Mouse (Mus musculus): ENCODE results near the gene Mlc1. TPM values are rescaled to one million over a fixed set of nuclear protein-coding genes. Genes with fewer than 3 reads are reported as not detected.

Mlc1 gene
- total and polyA plus RNA-seq, 3 experiments = not detected

GRCm38 (mm10) chr15:88937291-88937650 lies 41.5 kb downstream of the Mlc1 start:
- H3K27ac ChIP-seq (ENCODE audit: insufficient read depth, low read depth) = no peak overlapping the region
- no peak overlapping the region for H3K4me2 ChIP-seq (ENCODE audit: insufficient read depth, low read depth, poor library complexity, severe bottlenecking)
- TF ChIP-seq TCF12 (IDR thresholded peaks at IDR 0.05; ENCODE audit: low read depth, low read length) = no peak
- TF ChIP-seq CHD2 (IDR thresholded peaks at IDR 0.05; ENCODE audit: low read length) = no peak
- no peak for TF ChIP-seq MAZ (IDR thresholded peaks at IDR 0.05; ENCODE audit: low read depth, low read length)
- no peak for TF ChIP-seq UBTF (IDR thresholded peaks at IDR 0.05; ENCODE audit: low read depth, low read length)
- TF ChIP-seq BHLHE40 (IDR thresholded peaks at IDR 0.05; ENCODE audit: low read depth, low read length) = no peak
- TF ChIP-seq CHD1 (IDR thresholded peaks at IDR 0.05; ENCODE audit: low read depth, low read length) = no peak
- TF ChIP-seq USF2 (conservative IDR thresholded peaks at IDR 0.05; ENCODE audit: low read depth, low read length) = no peak
- TF ChIP-seq SMC3 (IDR thresholded peaks at IDR 0.05; ENCODE audit: low read depth, low read length) = no peak
- TF ChIP-seq TBP (conservative IDR thresholded peaks at IDR 0.05; ENCODE audit: low read depth, low read length) = no peak
- no peak for TF ChIP-seq EP300 (IDR thresholded peaks at IDR 0.05; ENCODE audit: low read length)
- no peak for TF ChIP-seq MEF2A (IDR thresholded peaks at IDR 0.05; ENCODE audit: borderline replicate concordance, low read depth, low read length)
- in situ Hi-C loops (cut with MboI; ENCODE audit: low pct_ligation_motif_present, low pct_unique_long_range_greater_than_20kb, low sequenced_read_pairs) (no loop called here), dilution Hi-C loops (cut with MboI; ENCODE audit: extremely low pct_ligation_motif_present, extremely low pct_unique_long_range_greater_than_20kb, low sequenced_read_pairs) (no loop called here)
- peaks cover 2% of the 10 kb centered on the region for H3K9me3 ChIP-seq (replicated peaks; ENCODE audit: low read length)
- H3K4me3 ChIP-seq (replicated peaks in 1 of 3; ENCODE audit: low read depth in 2 of 3, low read length in 2 of 3, poor library complexity in 1 of 3) = no peak overlapping the region
- DNase-seq (ENCODE audit: extremely low read depth) = no peak
- no peaks in the 10 kb centered on the region for H3K4me1 ChIP-seq (ENCODE audit: control insufficient read depth in 1 of 2, insufficient read depth in 2 of 2)
- H3K79me2 ChIP-seq (replicated peaks; ENCODE audit: control insufficient read depth, extremely low read depth, insufficient read depth, poor library complexity, severe bottlenecking) = no peaks in the 10 kb centered on the region
- no peaks in the 10 kb centered on the region for H3K36me3 ChIP-seq (replicated peaks in 1 of 2; ENCODE audit: control insufficient read depth in 1 of 2, insufficient read depth in 1 of 2, low read length in 1 of 2)
- no peak overlapping the region for H3K9ac ChIP-seq (ENCODE audit: insufficient read depth, low read depth)
- H3K27me3 ChIP-seq (replicated peaks) = peaks cover 75% of the 10 kb centered on the region

DNA sequence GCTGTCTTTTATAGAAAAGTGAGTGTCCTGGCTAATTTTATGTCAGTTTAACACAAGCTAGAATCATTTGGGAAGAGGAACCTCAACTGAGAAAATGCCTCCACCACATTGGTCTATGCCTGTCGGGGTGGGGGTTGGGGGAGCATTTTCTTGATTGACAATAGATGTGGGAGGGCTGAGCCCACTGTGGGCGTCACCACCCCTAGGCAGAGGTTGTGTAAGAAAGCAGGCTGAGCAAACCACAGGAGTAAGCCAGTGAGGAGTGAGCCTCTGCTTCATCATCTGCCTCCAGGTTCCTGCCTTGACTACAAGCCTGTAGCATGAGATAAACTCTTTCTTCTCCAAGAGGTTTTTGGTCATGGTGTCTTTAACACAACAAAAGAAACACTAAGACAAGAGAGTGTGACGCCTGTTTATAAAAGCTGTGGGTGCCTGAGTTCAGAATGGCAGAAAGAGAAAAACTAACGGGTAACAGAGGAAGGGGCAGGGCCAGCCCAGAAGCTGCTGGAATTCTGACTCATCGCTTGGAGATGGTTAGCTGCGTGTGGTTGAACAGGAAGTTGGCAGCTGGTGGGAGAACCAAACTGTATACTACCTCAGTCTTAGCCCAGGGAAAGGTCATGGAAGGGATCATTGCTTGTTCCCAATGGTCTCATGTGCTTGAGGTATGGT lies 42.1 kb downstream of the Mlc1 start:
- in situ Hi-C loops (cut with MboI; ENCODE audit: low pct_ligation_motif_present, low pct_unique_long_range_greater_than_20kb, low sequenced_read_pairs) (no loop called here), dilution Hi-C loops (cut with MboI; ENCODE audit: extremely low pct_ligation_motif_present, extremely low pct_unique_long_range_greater_than_20kb, low sequenced_read_pairs) (no loop called here)
- no peak overlapping the region for H3K9ac ChIP-seq (ENCODE audit: insufficient read depth, low read depth)
- H3K4me1 ChIP-seq (ENCODE audit: control insufficient read depth in 1 of 2, insufficient read depth in 2 of 2) = no peaks in the 10 kb centered on the region
- TF ChIP-seq UBTF (IDR thresholded peaks at IDR 0.05; ENCODE audit: low read depth, low read length) = no peak
- no peak for TF ChIP-seq IRF4 (IDR thresholded peaks at IDR 0.05; ENCODE audit: low read depth, low read length)
- no peak for TF ChIP-seq SIN3A (IDR thresholded peaks at IDR 0.05; ENCODE audit: low read length)
- TF ChIP-seq JUND (conservative IDR thresholded peaks at IDR 0.05; ENCODE audit: low read depth, low read length) = no peak
- no peak for TF ChIP-seq ELF1 (IDR thresholded peaks at IDR 0.05; ENCODE audit: low read depth, low read length)
- TF ChIP-seq ZKSCAN1 (IDR thresholded peaks at IDR 0.05; ENCODE audit: borderline replicate concordance, low read depth, low read length) = no peak
- no peak for TF ChIP-seq MAX (IDR thresholded peaks at IDR 0.05; ENCODE audit: low read length)
- TF ChIP-seq PAX5 (IDR thresholded peaks at IDR 0.05; ENCODE audit: low read length) = no peak
- H3K36me3 ChIP-seq (replicated peaks in 1 of 2; ENCODE audit: control insufficient read depth in 1 of 2, insufficient read depth in 1 of 2, low read length in 1 of 2) = no peaks in the 10 kb centered on the region
- H3K4me3 ChIP-seq (replicated peaks in 1 of 3; ENCODE audit: low read depth in 2 of 3, low read length in 2 of 3, poor library complexity in 1 of 3) = no peak overlapping the region
- H3K4me2 ChIP-seq (ENCODE audit: insufficient read depth, low read depth, poor library complexity, severe bottlenecking) = no peak overlapping the region
- H3K27ac ChIP-seq (ENCODE audit: insufficient read depth, low read depth) = no peak overlapping the region
- H3K9me3 ChIP-seq (replicated peaks; ENCODE audit: low read length) = peaks cover 2% of the 10 kb centered on the region
- peaks cover 73% of the 10 kb centered on the region for H3K27me3 ChIP-seq (replicated peaks)
- no peaks in the 10 kb centered on the region for H3K79me2 ChIP-seq (replicated peaks; ENCODE audit: control insufficient read depth, extremely low read depth, insufficient read depth, poor library complexity, severe bottlenecking)
- no peak for DNase-seq (ENCODE audit: extremely low read depth)

All from CH12.LX (cell line).